Mouse (Mus musculus): Measurements from ENCODE around the gene Apaf1. TPM values are rescaled to one million over a fixed set of nuclear protein-coding genes. Genes with fewer than 3 reads are reported as not detected.

Gene Apaf1
- polyA plus RNA-seq (2012): 16.2 and 17.5 TPM in 2 replicates

GRCm38 (mm10) chr10:91082550-91083392, at the start of gene Apaf1, which contains the start of gene Ikbip:
Gene Apaf1 (minus strand): TSS chr10:91082770.
Gene Ikbip (plus strand): TSS chr10:91082940.

GRCm38 (mm10) chr10:91123828-91124822, 41.6 kb upstream of the Apaf1 start, which contains the start of gene Slc25a3:
Gene Slc25a3 (minus strand): TSS chr10:91124059.

Other genes starting within 250 kb of the Apaf1 start
- 3.1 and 3.3 TPM in 2 replicates for gene Ikbip, start 170 bp upstream of the Apaf1 start, polyA plus RNA-seq (2012)
- gene Slc25a3, start 41.3 kb upstream of the Apaf1 start, polyA plus RNA-seq (2012): 437 and 484 TPM in 2 replicates
- gene Tmpo, start 98.5 kb upstream of the Apaf1 start, polyA plus RNA-seq (2012): 249 and 311 TPM in 2 replicates

Measured in megakaryocyte-erythroid progenitor cell, adult 5 weeks (primary cell).